Mouse (Mus musculus) frontal cortex, adult (tissue): Measurements from ENCODE around the gene Nthl1.
A peak's percentile ranks its signal among the peaks of the same experiment; 100 is the strongest.
"Not testable (repeated sequence)": the region's sequence is repeated elsewhere in the genome, so short reads cannot be mapped to it uniquely, and the experiment has no call there.

Experiments used
- ATAC-seq: cut with Nextera tagmentation; 2 replicates; pipeline ENCODE4 v1.9.2; 2017; ENCODE audit warnings: mild to moderate bottlenecking, moderate library complexity, mixed read lengths; ENCODE audit not compliant: low TSS enrichment

Nthl1 gene

GRCm38 (mm10) chr17:24650070-24650616, 17.7 kb downstream of the Nthl1 start, which contains the start of gene Slc9a3r2:
TSS of gene Slc9a3r2 (minus strand) at chr17:24650327.
- ATAC-seq: no peak

GRCm38 (mm10) chr17:24650766-24651165, 18.3 kb downstream of the Nthl1 start:
- no peak for ATAC-seq

GRCm38 (mm10) chr17:24651835-24652234, 19.4 kb downstream of the Nthl1 start:
- no peak for ATAC-seq

GRCm38 (mm10) chr17:24653967-24654710, 21.7 kb downstream of the Nthl1 start:
- ATAC-seq: peak; percentile 42; the same call in 1 of the 2 replicates

- no peak for ATAC-seq
Observed at GRCm38 (mm10) chr17:24654969-24655368, 22.5 kb downstream of the Nthl1 start.

GRCm38 (mm10) chr17:24658017-24658758, 25.7 kb downstream of the Nthl1 start, which contains the start of gene Npw:
TSS of gene Npw (minus strand) at chr17:24658457.
- ATAC-seq: no peak; the same call in 1 of the 2 replicates

- not testable (repeated sequence) for ATAC-seq
Observed at GRCm38 (mm10) chr17:24667011-24667410, 34.5 kb downstream of the Nthl1 start.

GRCm38 (mm10) chr17:24667416-24667815, 34.9 kb downstream of the Nthl1 start:
- ATAC-seq: peak; percentile 25; the same call in 1 of the 2 replicates

GRCm38 (mm10) chr17:24669214-24669544, 36.7 kb downstream of the Nthl1 start:
- ATAC-seq: not testable (repeated sequence)

GRCm38 (mm10) chr17:24669545-24670245, 37.2 kb downstream of the Nthl1 start, which contains the start of gene Zfp598:
TSS of gene Zfp598 (plus strand) at chr17:24669687.
- ATAC-seq: peak; percentile 95

GRCm38 (mm10) chr17:24670246-24670844, 37.9 kb downstream of the Nthl1 start:
- ATAC-seq: no peak

- no peak for ATAC-seq
Observed at GRCm38 (mm10) chr17:24671346-24671745, 38.9 kb downstream of the Nthl1 start.

- ATAC-seq: no peak
Observed at GRCm38 (mm10) chr17:24672141-24672540, 39.7 kb downstream of the Nthl1 start.

GRCm38 (mm10) chr17:24674277-24674676, 41.8 kb downstream of the Nthl1 start:
- peak; percentile 56 for ATAC-seq

GRCm38 (mm10) chr17:24676187-24676586, 43.7 kb downstream of the Nthl1 start:
- no peak for ATAC-seq

- ATAC-seq: no peak
Observed at GRCm38 (mm10) chr17:24676877-24677276, 44.4 kb downstream of the Nthl1 start.

GRCm38 (mm10) chr17:24677500-24678080, 45.1 kb downstream of the Nthl1 start:
- no peak for ATAC-seq

- ATAC-seq: no peak
Observed at GRCm38 (mm10) chr17:24686514-24686913, 54.0 kb downstream of the Nthl1 start.

- no peak for ATAC-seq
Observed at GRCm38 (mm10) chr17:24687146-24687595, 54.7 kb downstream of the Nthl1 start.

- no peak for ATAC-seq
Observed at GRCm38 (mm10) chr17:24687599-24687998, 55.1 kb downstream of the Nthl1 start.
